Mouse (Mus musculus): Measurements from ENCODE around the gene Atp2b1. TPM values are rescaled to one million over a fixed set of nuclear protein-coding genes. Genes with fewer than 3 reads are reported as not detected.
"Not testable (repeated sequence)": the region's sequence is repeated elsewhere in the genome, so short reads cannot be mapped to it uniquely, and the experiment has no call there.

Atp2b1 gene
- polyA plus RNA-seq, 1 experiment: 36.2 TPM

DNA sequence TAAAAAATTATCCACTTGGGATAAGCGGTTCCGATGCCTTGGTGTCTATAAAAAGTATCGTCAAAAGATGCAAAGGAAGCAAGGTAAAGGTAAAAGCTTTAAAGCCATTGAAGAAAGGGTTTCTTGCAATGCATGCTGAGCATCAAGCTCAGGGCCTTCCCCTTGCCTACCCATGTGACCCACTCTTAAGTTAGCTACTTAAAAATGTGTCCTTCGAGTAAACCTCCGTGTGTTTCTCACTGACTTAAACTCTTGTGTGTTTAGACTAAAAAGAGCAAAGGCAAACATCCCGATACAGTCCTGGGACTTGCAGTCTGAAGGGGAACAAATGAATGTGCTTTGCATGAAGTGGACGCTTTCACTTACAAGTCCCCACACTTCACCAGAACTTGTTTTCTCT, 65.1 kb downstream of the Atp2b1 start:
- no peaks in the 10 kb centered on the region for H3K27me3 ChIP-seq (ENCODE audit: control insufficient read depth, insufficient read depth, insufficient read length)
- peaks cover 5% of the 10 kb centered on the region for H3K36me3 ChIP-seq (ENCODE audit: control insufficient read depth, insufficient read depth)
- no peak overlapping the region for H3ac ChIP-seq (ENCODE audit: control insufficient read depth, insufficient read length)
- peaks cover 55% of the 10 kb centered on the region for H3K79me2 ChIP-seq (ENCODE audit: control insufficient read depth, insufficient read depth)
- no peak overlapping the region for H3K4me2 ChIP-seq (ENCODE audit: low read depth)
- no peak for TF ChIP-seq E2F4 (IDR thresholded peaks at IDR 0.05; ENCODE audit: insufficient read depth)
- TF ChIP-seq MYOD1 (IDR thresholded peaks at IDR 0.05; ENCODE audit: control insufficient read depth in 1 of 3, insufficient read length in 2 of 3, low read depth in 2 of 3): no peak
- no peak for TF ChIP-seq REST (IDR thresholded peaks at IDR 0.05; ENCODE audit: insufficient read depth, insufficient read length)
- no peak for TF ChIP-seq POLR2AphosphoS2 (IDR thresholded peaks at IDR 0.05; ENCODE audit: insufficient read length, low read depth)
- TF ChIP-seq TCF12 (IDR thresholded peaks at IDR 0.05; ENCODE audit: insufficient read depth, poor library complexity, severe bottlenecking): no peak
- no peak for TF ChIP-seq CEBPB (IDR thresholded peaks at IDR 0.05; ENCODE audit: insufficient read depth, poor library complexity, severe bottlenecking)
- TF ChIP-seq TCF3 (IDR thresholded peaks at IDR 0.05; ENCODE audit: insufficient read length, low read depth): no peak
- no peak for TF ChIP-seq SRF (IDR thresholded peaks at IDR 0.05; ENCODE audit: control insufficient read depth, insufficient read length, low read depth)
- TF ChIP-seq POLR2A (IDR thresholded peaks at IDR 0.05; ENCODE audit: insufficient read length, low read depth): no peak
- no peak for TF ChIP-seq MAX (IDR thresholded peaks at IDR 0.05; ENCODE audit: low read depth)
- TF ChIP-seq MYOG (IDR thresholded peaks at IDR 0.05; ENCODE audit: control insufficient read depth in 1 of 3, insufficient read depth in 1 of 3, insufficient read length in 2 of 3, low read depth in 2 of 3): no peak
- no peak for TF ChIP-seq USF1 (IDR thresholded peaks at IDR 0.05; ENCODE audit: low read depth)
- H3K4me3 ChIP-seq: no peak overlapping the region

DNA sequence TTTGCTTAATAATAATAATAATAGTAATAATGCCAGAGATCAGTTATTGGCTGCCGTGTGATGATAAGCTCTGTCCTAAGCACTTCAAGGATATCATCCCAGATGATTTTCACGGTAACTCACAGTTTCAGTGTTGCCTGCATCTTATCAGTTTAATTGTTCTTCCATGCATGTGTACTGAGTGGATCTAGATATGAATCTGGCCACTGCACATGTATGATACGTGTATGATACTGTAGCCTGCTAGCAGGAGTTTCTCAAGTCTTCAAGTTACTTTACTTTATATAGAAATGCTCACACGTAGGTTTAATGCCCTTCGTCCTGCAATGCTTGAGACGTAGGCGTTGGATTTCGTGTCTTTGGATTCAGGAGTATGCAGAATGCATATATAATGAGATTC, 65.7 kb downstream of the Atp2b1 start:
- Histone ChIP-seq H3K4me3 (no peak overlapping the region), H3K4me2 (ENCODE audit: low read depth) (no peak overlapping the region), H3K36me3 (ENCODE audit: control insufficient read depth, insufficient read depth) (peaks cover 5% of the 10 kb centered on the region), H3K27me3 (ENCODE audit: control insufficient read depth, insufficient read depth, insufficient read length) (no peaks in the 10 kb centered on the region), H3ac (ENCODE audit: control insufficient read depth, insufficient read length) (no peak overlapping the region), H3K79me2 (ENCODE audit: control insufficient read depth, insufficient read depth) (peaks cover 48% of the 10 kb centered on the region)
- TF ChIP-seq MAX (IDR thresholded peaks at IDR 0.05; ENCODE audit: low read depth) (no peak), E2F4 (IDR thresholded peaks at IDR 0.05; ENCODE audit: insufficient read depth) (no peak), MYOG (IDR thresholded peaks at IDR 0.05; ENCODE audit: control insufficient read depth in 1 of 3, insufficient read depth in 1 of 3, insufficient read length in 2 of 3, low read depth in 2 of 3) (no peak), USF1 (IDR thresholded peaks at IDR 0.05; ENCODE audit: low read depth) (no peak), TCF3 (IDR thresholded peaks at IDR 0.05; ENCODE audit: insufficient read length, low read depth) (no peak)

GRCm38 (mm10) chr10:98991964-98992363, 77.8 kb downstream of the Atp2b1 start:
- TF ChIP-seq CEBPB (IDR thresholded peaks at IDR 0.05; ENCODE audit: insufficient read depth, poor library complexity, severe bottlenecking) (no peak), USF1 (IDR thresholded peaks at IDR 0.05; ENCODE audit: low read depth) (no peak), POLR2A (IDR thresholded peaks at IDR 0.05; ENCODE audit: insufficient read length, low read depth) (no peak), POLR2AphosphoS2 (IDR thresholded peaks at IDR 0.05; ENCODE audit: insufficient read length, low read depth) (no peak), SRF (IDR thresholded peaks at IDR 0.05; ENCODE audit: control insufficient read depth, insufficient read length, low read depth) (no peak), REST (IDR thresholded peaks at IDR 0.05; ENCODE audit: insufficient read depth, insufficient read length) (no peak), TCF12 (IDR thresholded peaks at IDR 0.05; ENCODE audit: insufficient read depth, poor library complexity, severe bottlenecking) (no peak), TCF3 (IDR thresholded peaks at IDR 0.05; ENCODE audit: insufficient read length, low read depth) (no peak), E2F4 (IDR thresholded peaks at IDR 0.05; ENCODE audit: insufficient read depth) (no peak), MAX (IDR thresholded peaks at IDR 0.05; ENCODE audit: low read depth) (no peak), MYOG (IDR thresholded peaks at IDR 0.05; ENCODE audit: control insufficient read depth in 1 of 3, insufficient read depth in 1 of 3, insufficient read length in 2 of 3, low read depth in 2 of 3) (no peak), MYOD1 (IDR thresholded peaks at IDR 0.05; ENCODE audit: control insufficient read depth in 1 of 3, insufficient read length in 2 of 3, low read depth in 2 of 3) (no peak)
- H3K27me3 ChIP-seq (ENCODE audit: control insufficient read depth, insufficient read depth, insufficient read length): no peaks in the 10 kb centered on the region

DNA sequence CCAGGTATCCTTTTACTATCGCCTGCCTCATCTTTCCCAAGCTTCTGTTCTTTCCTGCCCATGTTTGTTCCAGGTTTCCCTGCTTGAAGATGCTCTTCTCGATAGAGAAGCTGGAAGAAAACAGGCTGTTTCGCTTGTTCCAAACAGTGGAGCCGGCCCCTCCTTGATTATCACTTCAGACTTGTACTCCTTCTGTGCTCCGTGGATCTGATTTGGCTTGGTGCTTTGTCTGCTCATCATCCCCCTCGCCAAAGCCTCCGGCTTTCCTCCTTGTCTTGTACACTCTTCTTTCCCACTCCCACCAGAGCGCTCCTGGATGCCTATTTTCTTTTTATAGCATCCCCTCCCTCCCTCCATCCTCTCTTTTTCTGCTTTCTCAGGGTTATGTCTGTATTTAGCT, 79.0 kb downstream of the Atp2b1 start:
- Histone ChIP-seq H3K4me2 (ENCODE audit: low read depth) (no peak overlapping the region), H3K79me2 (ENCODE audit: control insufficient read depth, insufficient read depth) (no peaks in the 10 kb centered on the region), H3ac (ENCODE audit: control insufficient read depth, insufficient read length) (no peak overlapping the region), H3K27me3 (ENCODE audit: control insufficient read depth, insufficient read depth, insufficient read length) (no peaks in the 10 kb centered on the region), H3K4me3 (no peak overlapping the region), H3K36me3 (ENCODE audit: control insufficient read depth, insufficient read depth) (peaks cover 58% of the 10 kb centered on the region)
- TF ChIP-seq TCF3 (IDR thresholded peaks at IDR 0.05; ENCODE audit: insufficient read length, low read depth): no peak
- TF ChIP-seq REST (IDR thresholded peaks at IDR 0.05; ENCODE audit: insufficient read depth, insufficient read length): no peak
- no peak for TF ChIP-seq TCF12 (IDR thresholded peaks at IDR 0.05; ENCODE audit: insufficient read depth, poor library complexity, severe bottlenecking)
- TF ChIP-seq MYOG (IDR thresholded peaks at IDR 0.05; ENCODE audit: control insufficient read depth in 1 of 3, insufficient read depth in 1 of 3, insufficient read length in 2 of 3, low read depth in 2 of 3): no peak
- no peak for TF ChIP-seq CEBPB (IDR thresholded peaks at IDR 0.05; ENCODE audit: insufficient read depth, poor library complexity, severe bottlenecking)
- TF ChIP-seq SRF (IDR thresholded peaks at IDR 0.05; ENCODE audit: control insufficient read depth, insufficient read length, low read depth): no peak
- no peak for TF ChIP-seq USF1 (IDR thresholded peaks at IDR 0.05; ENCODE audit: low read depth)
- TF ChIP-seq E2F4 (IDR thresholded peaks at IDR 0.05; ENCODE audit: insufficient read depth): no peak
- TF ChIP-seq POLR2A (IDR thresholded peaks at IDR 0.05; ENCODE audit: insufficient read length, low read depth): no peak

More at GRCm38 (mm10) chr10:98991964-98992363, 77.8 kb downstream of the Atp2b1 start:
- H3ac ChIP-seq (ENCODE audit: control insufficient read depth, insufficient read length): no peak overlapping the region
- H3K4me2 ChIP-seq (ENCODE audit: low read depth): no peak overlapping the region
- peaks cover 64% of the 10 kb centered on the region for H3K36me3 ChIP-seq (ENCODE audit: control insufficient read depth, insufficient read depth)
- no peak overlapping the region for H3K4me3 ChIP-seq
- H3K79me2 ChIP-seq (ENCODE audit: control insufficient read depth, insufficient read depth): no peaks in the 10 kb centered on the region

- H3ac ChIP-seq (ENCODE audit: control insufficient read depth, insufficient read length); H3K79me2 ChIP-seq (ENCODE audit: control insufficient read depth, insufficient read depth); H3K4me3 ChIP-seq; H3K4me2 ChIP-seq (ENCODE audit: low read depth); H3K27me3 ChIP-seq (ENCODE audit: control insufficient read depth, insufficient read depth, insufficient read length): not testable (repeated sequence)
- peaks cover 63% of the 10 kb centered on the region for H3K36me3 ChIP-seq (ENCODE audit: control insufficient read depth, insufficient read depth)
Measured at GRCm38 (mm10) chr10:98995016-98995747, 81.0 kb downstream of the Atp2b1 start.
